Mouse (Mus musculus) heart, embryonic 12.5 days (tissue): ENCODE data around the gene Gm10643. TPM values are rescaled to one million over a fixed set of nuclear protein-coding genes. Genes with fewer than 3 reads are reported as not detected.
A peak's percentile ranks its signal among the peaks of the same experiment; 100 is the strongest.

Source experiments
- ATAC-seq: fragments of 200-750 bp; cut with Nextera tagmentation; 2 replicates; pipeline ENCODE4 v1.8.0; 2017; ENCODE audit warnings: moderate TSS enrichment, moderate library complexity; ENCODE audit not compliant: insufficient number of reproducible peaks, low FRiP score
- H3K27ac ChIP-seq: fragments of 300-500 bp; sonication (generic); 2 replicates; pipeline ENCODE4 v1.5.1; 2016; ENCODE audit warnings: mild to moderate bottlenecking, moderate library complexity; ENCODE audit not compliant: poor library complexity, severe bottlenecking
- H3K27me3 ChIP-seq: fragments of 300-500 bp; sonication (generic); replicated peaks from 2 replicates; pipeline ENCODE4 v1.6.1; 2016; ENCODE audit warnings: mild to moderate bottlenecking, moderate library complexity
- H3K36me3 ChIP-seq: fragments of 300-500 bp; sonication (generic); 2 replicates; pipeline ENCODE4 v1.6.1; 2016; ENCODE audit warnings: mild to moderate bottlenecking, moderate library complexity
- H3K4me1 ChIP-seq: fragments of 300-500 bp; sonication (generic); replicated peaks from 2 replicates; pipeline ENCODE4 v1.6.1; 2016; ENCODE audit warnings: mild to moderate bottlenecking
- H3K4me2 ChIP-seq: fragments of 300-500 bp; sonication (generic); 2 replicates; pipeline ENCODE4 v1.6.1; 2016; ENCODE audit warnings: mild to moderate bottlenecking, moderate library complexity
- H3K4me3 ChIP-seq: fragments of 300-500 bp; sonication (generic); 2 replicates; pipeline ENCODE4 v1.5.1; 2016; ENCODE audit warnings: mild to moderate bottlenecking
- H3K9ac ChIP-seq: fragments of 300-500 bp; sonication (generic); 2 replicates; pipeline ENCODE4 v1.6.1; 2016; ENCODE audit warnings: mild to moderate bottlenecking, moderate library complexity
- H3K9me3 ChIP-seq: fragments of 300-500 bp; sonication (generic); replicated peaks from 2 replicates; pipeline ENCODE4 v1.6.1; 2016; ENCODE audit warnings: mild to moderate bottlenecking, moderate library complexity
- WGBS: fragments of 180-500 bp; shearing (Covaris S2); methylation state at CpG from one replicate; pipeline ENCODE4 v1.1.7; 2016; 5-methylcytosine and 5-hydroxymethylcytosine counted together
- polyA plus RNA-seq: library from polyadenylated mRNA; unstranded; fragments of >200 nt; fragmentation: Nextera tagmentation; extraction: Ambion mirVana; gene quantifications from 2 replicates; pipeline ENCODE4 v1.2.1, GENCODE M21; 2016

Gene Gm10643
- polyA plus RNA-seq, 1 experiment from 2014 or later = 1.2 TPM

GRCm38 (mm10) chr8:84039050-84039449 is 25.9 kb downstream of the Gm10643 start:
- Histone ChIP-seq H3K9me3 (no peaks in the 10 kb centered on the region), H3K4me3 (no peak overlapping the region), H3K27me3 (peaks cover 40% of the 10 kb centered on the region), H3K27ac (no peak overlapping the region), H3K9ac (no peak overlapping the region), H3K36me3 (no peaks in the 10 kb centered on the region), H3K4me1 (peaks cover 14% of the 10 kb centered on the region), H3K4me2 (no peak overlapping the region)
- ATAC-seq = no peak
- 6% methylated on average over 5 of the region's 5 CpGs for WGBS

GRCm38 (mm10) chr8:84038015-84038414 is 26.9 kb downstream of the Gm10643 start:
- Histone ChIP-seq H3K27ac (no peak overlapping the region), H3K9me3 (no peaks in the 10 kb centered on the region), H3K4me2 (no peak overlapping the region), H3K4me3 (no peak overlapping the region), H3K36me3 (no peaks in the 10 kb centered on the region), H3K9ac (no peak overlapping the region), H3K4me1 (peaks cover 10% of the 10 kb centered on the region), H3K27me3 (peaks cover 30% of the 10 kb centered on the region)
- 70% methylated on average over 5 of the region's 5 CpGs for WGBS
- no peak for ATAC-seq

DNA sequence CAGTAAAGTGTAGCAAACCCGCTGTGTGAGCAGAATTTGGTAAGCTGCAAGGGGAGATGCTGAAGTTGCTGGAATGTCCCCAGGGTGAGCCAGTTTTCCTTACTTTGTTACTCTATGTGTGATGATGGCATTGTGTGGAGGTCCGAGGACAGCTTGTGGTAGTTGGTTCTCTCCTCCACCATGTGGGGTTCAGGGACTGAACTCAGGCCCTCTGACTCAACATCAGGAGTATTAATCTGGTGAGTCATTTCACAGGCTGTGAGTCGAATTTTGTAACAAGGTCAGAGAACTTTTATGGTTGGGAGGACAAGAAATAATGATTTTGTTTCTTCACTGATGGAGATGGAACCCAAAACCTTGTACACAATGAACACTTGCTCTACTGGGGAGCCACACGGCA is 32.2 kb downstream of the Gm10643 start:
- ATAC-seq = no peak
- Histone ChIP-seq H3K36me3 (peaks cover 9% of the 10 kb centered on the region; the same call in 1 of the 2 replicates), H3K9me3 (no peaks in the 10 kb centered on the region), H3K4me3 (no peak overlapping the region), H3K27ac (no peak overlapping the region), H3K4me1 (no peaks in the 10 kb centered on the region), H3K4me2 (no peak overlapping the region), H3K9ac (no peak overlapping the region), H3K27me3 (peaks cover 30% of the 10 kb centered on the region)
- WGBS = 78% methylated on average over 4 of the region's 4 CpGs

- Histone ChIP-seq H3K4me3 (no peak overlapping the region), H3K36me3 (peaks cover 9% of the 10 kb centered on the region; the same call in 1 of the 2 replicates), H3K27ac (no peak overlapping the region), H3K4me1 (peaks cover 10% of the 10 kb centered on the region), H3K9me3 (no peaks in the 10 kb centered on the region), H3K27me3 (peaks cover 51% of the 10 kb centered on the region), H3K9ac (no peak overlapping the region), H3K4me2 (no peak overlapping the region)
- ATAC-seq = no peak
- WGBS = 78% methylated on average over 5 of the region's 5 CpGs
These were observed 35.7 kb downstream of the Gm10643 start for GRCm38 (mm10) chr8:84029272-84029671.

DNA sequence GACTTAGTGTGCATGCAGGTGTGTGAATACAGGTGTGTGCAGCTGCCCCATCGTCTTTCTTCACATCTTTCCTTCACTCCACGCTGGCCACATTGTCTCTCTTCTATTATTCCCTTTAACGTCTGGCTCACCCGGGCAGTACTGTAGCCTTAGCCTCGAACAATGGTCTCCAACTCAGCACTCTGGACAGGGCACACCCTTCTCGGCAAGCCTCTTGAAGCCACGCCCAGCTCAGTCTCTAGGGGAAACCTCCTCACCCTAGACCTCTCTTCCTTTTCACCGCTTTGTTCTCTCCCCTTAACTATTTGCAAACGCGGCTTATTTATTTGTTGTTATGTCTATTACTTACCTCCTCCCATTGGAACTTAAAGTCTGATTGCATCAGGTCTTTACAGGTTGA is 37.5 kb downstream of the Gm10643 start:
- no peak overlapping the region for H3K27ac ChIP-seq
- peaks cover 9% of the 10 kb centered on the region; the same call in 1 of the 2 replicates for H3K36me3 ChIP-seq
- H3K4me1 ChIP-seq = peaks cover 28% of the 10 kb centered on the region
- WGBS = 14% methylated on average over 10 of the region's 10 CpGs
- H3K9me3 ChIP-seq = no peaks in the 10 kb centered on the region
- no peak overlapping the region for H3K4me3 ChIP-seq
- peaks cover 53% of the 10 kb centered on the region for H3K27me3 ChIP-seq
- no peak overlapping the region for H3K4me2 ChIP-seq
- no peak overlapping the region for H3K9ac ChIP-seq
- no peak for ATAC-seq

- peak overlapping the region; percentile 44 for H3K4me3 ChIP-seq
- ATAC-seq = peak; percentile 64
- H3K27ac ChIP-seq = no peak overlapping the region
- H3K27me3 ChIP-seq = peaks cover 57% of the 10 kb centered on the region
- under 1% methylated on average over 40 of the region's 41 CpGs for WGBS
- peaks cover 4% of the 10 kb centered on the region; the same call in 1 of the 2 replicates for H3K36me3 ChIP-seq
- no peaks in the 10 kb centered on the region for H3K9me3 ChIP-seq
- peaks cover 41% of the 10 kb centered on the region for H3K4me1 ChIP-seq
- H3K4me2 ChIP-seq = peak overlapping the region; percentile 76
- peak overlapping the region; percentile 45 for H3K9ac ChIP-seq
These were observed 39.1 kb downstream of the Gm10643 start for GRCm38 (mm10) chr8:84025863-84026262.

GRCm38 (mm10) chr8:84024171-84024570 is 40.8 kb downstream of the Gm10643 start:
- Histone ChIP-seq H3K27me3 (peaks cover 63% of the 10 kb centered on the region), H3K4me3 (no peak overlapping the region), H3K4me2 (no peak overlapping the region), H3K9ac (no peak overlapping the region), H3K4me1 (peaks cover 41% of the 10 kb centered on the region), H3K9me3 (no peaks in the 10 kb centered on the region), H3K36me3 (no peaks in the 10 kb centered on the region), H3K27ac (no peak overlapping the region)
- ATAC-seq = no peak
- 14% methylated on average over 10 of the region's 10 CpGs for WGBS

GRCm38 (mm10) chr8:84023631-84024030 is 41.3 kb downstream of the Gm10643 start:
- Histone ChIP-seq H3K9ac (no peak overlapping the region), H3K27ac (peak overlapping the region; percentile 66), H3K27me3 (peaks cover 57% of the 10 kb centered on the region), H3K4me1 (peaks cover 41% of the 10 kb centered on the region), H3K36me3 (no peaks in the 10 kb centered on the region), H3K4me3 (no peak overlapping the region), H3K9me3 (no peaks in the 10 kb centered on the region), H3K4me2 (peak overlapping the region; percentile 35)
- WGBS = 41% methylated on average over 1 of the region's 1 CpGs
- no peak for ATAC-seq

- 6% methylated on average over 5 of the region's 5 CpGs for WGBS
- Histone ChIP-seq H3K9ac (no peak overlapping the region), H3K9me3 (no peaks in the 10 kb centered on the region), H3K4me1 (peaks cover 41% of the 10 kb centered on the region), H3K4me3 (no peak overlapping the region), H3K36me3 (no peaks in the 10 kb centered on the region), H3K27ac (peak overlapping the region; percentile 66), H3K27me3 (peaks cover 56% of the 10 kb centered on the region), H3K4me2 (peak overlapping the region; percentile 35)
- ATAC-seq = peak; percentile 52
These were observed 41.9 kb downstream of the Gm10643 start for GRCm38 (mm10) chr8:84023085-84023484.

DNA sequence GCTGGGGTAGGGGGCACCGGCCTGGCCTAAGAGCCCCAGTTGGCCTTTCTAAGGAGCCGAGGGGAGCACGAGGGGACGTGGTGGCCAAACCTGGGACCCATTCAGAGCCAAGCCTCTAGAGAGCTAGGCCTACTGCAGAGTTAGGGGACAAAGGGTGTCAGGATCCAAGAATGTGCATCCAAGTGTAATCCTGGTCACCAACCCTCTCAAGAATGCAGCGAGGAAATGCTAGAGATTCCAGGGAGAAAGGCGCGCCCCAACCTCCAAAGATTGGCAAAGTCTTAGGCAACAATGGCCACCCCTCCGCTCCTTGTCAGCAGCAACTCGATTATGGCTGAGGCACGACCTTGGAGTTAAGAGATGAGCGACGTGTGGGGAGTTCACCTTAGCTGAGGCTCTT is 43.4 kb downstream of the Gm10643 start:
- WGBS = 45% methylated on average over 12 of the region's 12 CpGs
- Histone ChIP-seq H3K36me3 (no peaks in the 10 kb centered on the region), H3K27me3 (peaks cover 48% of the 10 kb centered on the region), H3K4me1 (peaks cover 41% of the 10 kb centered on the region), H3K27ac (no peak overlapping the region), H3K4me2 (peak overlapping the region; percentile 6; the same call in 1 of the 2 replicates), H3K9me3 (no peaks in the 10 kb centered on the region), H3K9ac (no peak overlapping the region), H3K4me3 (no peak overlapping the region)
- ATAC-seq = no peak

- 6% methylated on average over 18 of the region's 18 CpGs for WGBS
- Histone ChIP-seq H3K4me3 (no peak within 1 kb of the TSS), H3K27ac (no peak within 1 kb of the TSS), H3K4me1 (peaks cover 37% of the 10 kb centered on the region), H3K27me3 (peaks cover 44% of the 10 kb centered on the region), H3K4me2 (peak within 1 kb of the TSS; percentile 6), H3K9ac (no peak within 1 kb of the TSS), H3K36me3 (no peaks in the 10 kb centered on the region), H3K9me3 (no peaks in the 10 kb centered on the region)
- ATAC-seq = peak; percentile 2; the same call in 1 of the 2 replicates
These were observed 43.8 kb downstream of the Gm10643 start, which contains the start of gene Palm3 for GRCm38 (mm10) chr8:84021096-84021495. Palm3 (plus strand) TSS chr8:84021471.

- Histone ChIP-seq H3K9me3 (0 out of 2 replicates have a peak, but pooled peaks cover 4% of the 10 kb centered on the region), H3K4me3 (no peak overlapping the region), H3K27me3 (peaks cover 31% of the 10 kb centered on the region), H3K27ac (no peak overlapping the region), H3K36me3 (no peaks in the 10 kb centered on the region), H3K9ac (no peak overlapping the region), H3K4me2 (no peak overlapping the region), H3K4me1 (peaks cover 33% of the 10 kb centered on the region)
- ATAC-seq = no peak
- 76% methylated on average over 9 of the region's 9 CpGs for WGBS
These were observed 45.2 kb downstream of the Gm10643 start for GRCm38 (mm10) chr8:84019738-84020137.
